9 mouse cellular contexts compared by ENCODE assay signal in the genomic region with DNA sequence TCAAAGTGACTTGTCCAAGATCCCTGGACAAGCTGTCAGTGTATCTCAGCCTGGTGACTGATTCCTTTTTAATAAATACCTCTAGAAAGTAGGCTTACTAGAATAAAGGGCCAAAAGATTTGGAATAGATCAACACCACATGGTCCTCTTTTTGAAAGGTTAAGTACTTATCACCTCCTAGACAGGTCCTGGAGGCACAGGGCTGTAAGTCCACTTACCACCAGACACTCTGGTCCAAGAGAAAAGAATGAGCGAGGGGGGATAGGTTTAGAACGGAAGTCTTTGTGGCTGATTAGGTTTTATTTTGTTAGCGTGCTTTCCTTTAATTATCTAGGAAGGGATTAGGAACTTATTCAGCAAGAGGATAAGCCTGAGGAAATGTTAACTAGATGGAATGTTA. TPM values are rescaled to one million over a fixed set of nuclear protein-coding genes. Genes with fewer than 3 reads are reported as not detected.
A peak's percentile ranks its signal among the peaks of the same experiment; 100 is the strongest.
DNase-seq lines count a peak whose midpoint lies in the region; ATAC-seq and TF ChIP-seq lines count a peak whose summit lies in the region.
"Had no signal": no experiment of that assay in that cellular context is flagged by ENCODE, and none has a peak within 500 bp of the region (broad histone marks: within the 10 kb centered on the region; RNA-seq: fewer than 3 reads in every experiment).

No protein-coding gene starts in this region.

- H3K36me3 ChIP-seq in kidney, postnatal 0 days (ENCODE audit: insufficient read depth, low read length), result peaks cover 4% of the 10 kb centered on the region; the same call in 1 of the 2 replicates
- H3K36me3 ChIP-seq in forebrain, embryonic 16.5 days (ENCODE audit: control insufficient read depth, insufficient read depth), result no peaks in the 10 kb centered on the region
- peaks cover 2% of the 10 kb centered on the region; the same call in 1 of the 2 replicates for H3K36me3 ChIP-seq in limb, embryonic 11.5 days (ENCODE audit: control insufficient read depth, insufficient read depth, low read length)
- H3K36me3 ChIP-seq in stomach, embryonic 14.5 days (ENCODE audit: control insufficient read depth, insufficient read depth, low read length), result peaks cover 8% of the 10 kb centered on the region

- H3K9ac ChIP-seq in kidney, postnatal 0 days (ENCODE audit: low read depth, low read length), result no peak overlapping the region
- no peak overlapping the region for H3K9ac ChIP-seq in forebrain, embryonic 16.5 days (replicated peaks; ENCODE audit: low read depth, low read length)
- H3K9ac ChIP-seq in limb, embryonic 11.5 days (ENCODE audit: low read length), result no peak overlapping the region
- no peak overlapping the region for H3K9ac ChIP-seq in stomach, embryonic 14.5 days (replicated peaks; ENCODE audit: low read depth, low read length)

- no peaks in the 10 kb centered on the region for H3K27me3 ChIP-seq in kidney, postnatal 0 days (ENCODE audit: insufficient read depth, low read length)
- H3K27me3 ChIP-seq in forebrain, embryonic 16.5 days (replicated peaks; ENCODE audit: control insufficient read depth, insufficient read depth, low read length), result no peaks in the 10 kb centered on the region
- no peaks in the 10 kb centered on the region for H3K27me3 ChIP-seq in limb, embryonic 11.5 days (ENCODE audit: control insufficient read depth, insufficient read depth, low read length)
- no peaks in the 10 kb centered on the region for H3K27me3 ChIP-seq in stomach, embryonic 14.5 days (ENCODE audit: control insufficient read depth, insufficient read depth, low read length)

- no peak for TF ChIP-seq CTCF in kidney, postnatal 0 days (IDR thresholded peaks at IDR 0.05; ENCODE audit: low read depth)

- no peaks in the 10 kb centered on the region for H3K9me3 ChIP-seq in kidney, postnatal 0 days (replicated peaks; ENCODE audit: low read length)
- no peaks in the 10 kb centered on the region for H3K9me3 ChIP-seq in forebrain, embryonic 16.5 days (ENCODE audit: control insufficient read depth, low read length)
- no peaks in the 10 kb centered on the region for H3K9me3 ChIP-seq in limb, embryonic 11.5 days (ENCODE audit: control insufficient read depth, low read length)
- H3K9me3 ChIP-seq in stomach, embryonic 14.5 days (ENCODE audit: control insufficient read depth, low read depth, low read length), result no peaks in the 10 kb centered on the region

- no peak overlapping the region for H3K27ac ChIP-seq in kidney, postnatal 0 days
- no peak overlapping the region for H3K27ac ChIP-seq in forebrain, embryonic 16.5 days (ENCODE audit: low read length)
- no peak overlapping the region for H3K27ac ChIP-seq in limb, embryonic 11.5 days (replicated peaks; ENCODE audit: low read depth, low read length)
- H3K27ac ChIP-seq in stomach, embryonic 14.5 days (ENCODE audit: low read length), result no peak overlapping the region

- WGBS in kidney, postnatal 0 days, result 40% methylated on average over 3 of the region's 3 CpGs
- WGBS in forebrain, embryonic 16.5 days, result 30% methylated on average over 3 of the region's 3 CpGs
- 49% methylated on average over 3 of the region's 3 CpGs for WGBS in limb, embryonic 11.5 days
- 76% methylated on average over 3 of the region's 3 CpGs for WGBS in stomach, embryonic 14.5 days

- peaks cover 10% of the 10 kb centered on the region for H3K4me1 ChIP-seq in kidney, postnatal 0 days (replicated peaks; ENCODE audit: insufficient read depth, low read length)
- peaks cover 20% of the 10 kb centered on the region for H3K4me1 ChIP-seq in forebrain, embryonic 16.5 days (replicated peaks; ENCODE audit: control insufficient read depth, insufficient read depth, low read length)
- H3K4me1 ChIP-seq in limb, embryonic 11.5 days (ENCODE audit: control insufficient read depth, insufficient read depth, low read length), result peaks cover 8% of the 10 kb centered on the region
- peaks cover 18% of the 10 kb centered on the region for H3K4me1 ChIP-seq in stomach, embryonic 14.5 days (ENCODE audit: control insufficient read depth, insufficient read depth, low read length)

- peak overlapping the region; percentile 95 for H3K4me2 ChIP-seq in kidney, postnatal 0 days (ENCODE audit: low read length)
- H3K4me2 ChIP-seq in forebrain, embryonic 16.5 days (ENCODE audit: low read length), result peak overlapping the region; percentile 81
- no peak overlapping the region for H3K4me2 ChIP-seq in limb, embryonic 11.5 days (ENCODE audit: low read depth, severe bottlenecking)
- peak overlapping the region; percentile 78 for H3K4me2 ChIP-seq in stomach, embryonic 14.5 days (replicated peaks; ENCODE audit: low read depth, low read length)

- no peak for DNase-seq in kidney, postnatal 0 days (ENCODE audit: low spot score)
- DNase-seq in kidney, postnatal 4 days, result no peak
- no peak for DNase-seq in limb, embryonic 11.5 days (ENCODE audit: low spot score)
- DNase-seq in thymus, postnatal 4 days, result no peak
- no peak for DNase-seq in adrenal gland, adult (ENCODE audit: inconsistent age in 2 of 2, low spot score in 1 of 2)
- DNase-seq: lung, adult 2 months had no signal

- ATAC-seq in kidney, postnatal 0 days (replicated peaks; ENCODE audit: low FRiP score, low read depth), result no peak
- no peak for ATAC-seq in forebrain, embryonic 16.5 days
- ATAC-seq in limb, embryonic 11.5 days (ENCODE audit: insufficient number of reproducible peaks, low FRiP score, low TSS enrichment, low read depth), result no peak
- no peak for ATAC-seq in stomach, embryonic 14.5 days (ENCODE audit: insufficient number of reproducible peaks, insufficient read depth, low FRiP score, low read depth)
- ATAC-seq in CD4-positive, CD25-positive, alpha-beta regulatory T cell, adult 4 months, result no peak

- H3K4me3 ChIP-seq in kidney, postnatal 0 days (replicated peaks; ENCODE audit: low read depth, low read length), result no peak overlapping the region; the same call in 1 of the 2 replicates
- peak overlapping the region; percentile 68 for H3K4me3 ChIP-seq in forebrain, embryonic 16.5 days (replicated peaks; ENCODE audit: low read length)
- 0 out of 2 replicates have a peak overlapping the region, but pooled peaks have one; percentile 97 for H3K4me3 ChIP-seq in limb, embryonic 11.5 days (ENCODE audit: low read depth, low read length)
- peak overlapping the region; percentile 64; the same call in 1 of the 2 replicates for H3K4me3 ChIP-seq in stomach, embryonic 14.5 days (ENCODE audit: low read depth, low read length)

RNA-seq across cellular contexts. Expression of a gene that starts 1.7 kb away (rescaled TPM):
- polyA plus RNA-seq in kidney, postnatal 0 days (2015; fragmentation: Nextera tagmentation; extraction: Ambion mirVana), result 29.3 and 33.8 TPM in 2 replicates
- polyA plus RNA-seq in forebrain, embryonic 16.5 days (2015; fragmentation: Nextera tagmentation; extraction: Ambion mirVana), result 53.8 and 54.8 TPM in 2 replicates
- polyA plus RNA-seq in limb, embryonic 11.5 days (2014; fragmentation: Nextera tagmentation; extraction: Ambion mirVana), result 39.8 and 45.7 TPM in 2 replicates
- 40.3 and 42.0 TPM in 2 replicates for polyA plus RNA-seq in stomach, embryonic 14.5 days (2014; fragmentation: Nextera tagmentation; extraction: Ambion mirVana)
- under 1 TPM; 0.49 to 0.89 TPM for polyA plus RNA-seq in CD4-positive, CD25-positive, alpha-beta regulatory T cell, adult 4 months (2017; shearing (Covaris generic))

Comparison
In these comparisons a context has a peak if more than half of its experiments do, and no peak if none do; other contexts are left out.
1. RNA of a gene that starts 1.7 kb away (polyA plus RNA-seq): 53.8 to 54.8 TPM in forebrain, embryonic 16.5 days, 40.3 to 42.0 TPM in stomach, embryonic 14.5 days, 39.8 to 45.7 TPM in limb, embryonic 11.5 days and 29.3 to 33.8 TPM in kidney, postnatal 0 days; 0.49 to 0.89 TPM in CD4-positive, CD25-positive, alpha-beta regulatory T cell, adult 4 months; every median in the first group is over 10 times any median in the second.